Mouse (Mus musculus) liver, postnatal 0 days (tissue): ENCODE results near the gene 9330159F19Rik. TPM values are rescaled to one million over a fixed set of nuclear protein-coding genes. Genes with fewer than 3 reads are reported as not detected.

ENCODE experiments used
- ATAC-seq: fragments of 200-750 bp; cut with Nextera tagmentation; 2 replicates; pipeline ENCODE4 v1.8.0; 2017; ENCODE audit warnings: mild to moderate bottlenecking, moderate library complexity
- DNase-seq: peaks from one replicate; pipeline ENCODE4 v3.0.0-alpha.2; 2016
- H3K27ac ChIP-seq: fragments of 300-500 bp; sonication (generic); 2 replicates; pipeline ENCODE4 v1.5.1; 2014; ENCODE audit warnings: antibody characterized with exemption, moderate library complexity, mild to moderate bottlenecking, low read depth
- H3K27me3 ChIP-seq: fragments of 300-500 bp; sonication (generic); 2 replicates; pipeline ENCODE4 v1.6.1; 2014; ENCODE audit warnings: low read length, control low read depth, mixed read lengths; ENCODE audit not compliant: insufficient read depth
- H3K36me3 ChIP-seq: fragments of 300-500 bp; sonication (generic); replicated peaks from 2 replicates; pipeline ENCODE4 v1.6.1; 2014; ENCODE audit warnings: mild to moderate bottlenecking, control low read depth, low read length, moderate library complexity, mixed read lengths; ENCODE audit not compliant: insufficient read depth
- H3K4me1 ChIP-seq: fragments of 300-500 bp; sonication (generic); 2 replicates; pipeline ENCODE4 v1.6.1; 2014; ENCODE audit warnings: antibody characterized with exemption, mild to moderate bottlenecking, control low read depth; ENCODE audit not compliant: insufficient read depth
- H3K4me2 ChIP-seq: fragments of 300-500 bp; sonication (generic); 2 replicates; pipeline ENCODE4 v1.6.1; 2014; ENCODE audit warnings: low read depth, mild to moderate bottlenecking, low read length, moderate library complexity, mixed read lengths
- H3K4me3 ChIP-seq: fragments of 300-500 bp; sonication (generic); 2 replicates; pipeline ENCODE4 v1.5.1; 2014; ENCODE audit warnings: low read depth, low read length
- H3K9ac ChIP-seq: fragments of 300-500 bp; sonication (generic); replicated peaks from 2 replicates; pipeline ENCODE4 v1.6.1; 2014; ENCODE audit warnings: mild to moderate bottlenecking, moderate library complexity
- H3K9me3 ChIP-seq: fragments of 300-500 bp; sonication (generic); 2 replicates; pipeline ENCODE4 v1.6.1; 2016; ENCODE audit warnings: mild to moderate bottlenecking, control low read depth, low read length, mixed read lengths
- CTCF ChIP-seq: sonication (generic); IDR thresholded peaks from 2 replicates; pipeline ENCODE4 v1.5.1; 2016; ENCODE audit warnings: antibody characterized with exemption, low read depth
- EP300 ChIP-seq: IDR thresholded peaks from 2 replicates; pipeline ENCODE4 v1.6.1; 2016; ENCODE audit warnings: antibody characterized with exemption, low read depth, mild to moderate bottlenecking
- WGBS: fragments of 180-500 bp; shearing (Covaris S2); extraction: QIAGEN DNeasy Blood & Tissue Kit; methylation state at CpG from one replicate; pipeline ENCODE4 v1.1.7; 2014; ENCODE audit not compliant: insufficient replicate concordance; 5-methylcytosine and 5-hydroxymethylcytosine counted together
- polyA plus RNA-seq: library from polyadenylated mRNA; unstranded; fragments of >200 nt; fragmentation: Nextera tagmentation; extraction: Ambion mirVana; gene quantifications from 2 replicates; pipeline ENCODE4 v1.2.1, GENCODE M21; 2015

9330159F19Rik gene
- polyA plus RNA-seq, 1 experiment from 2014 or later = not detected

DNA sequence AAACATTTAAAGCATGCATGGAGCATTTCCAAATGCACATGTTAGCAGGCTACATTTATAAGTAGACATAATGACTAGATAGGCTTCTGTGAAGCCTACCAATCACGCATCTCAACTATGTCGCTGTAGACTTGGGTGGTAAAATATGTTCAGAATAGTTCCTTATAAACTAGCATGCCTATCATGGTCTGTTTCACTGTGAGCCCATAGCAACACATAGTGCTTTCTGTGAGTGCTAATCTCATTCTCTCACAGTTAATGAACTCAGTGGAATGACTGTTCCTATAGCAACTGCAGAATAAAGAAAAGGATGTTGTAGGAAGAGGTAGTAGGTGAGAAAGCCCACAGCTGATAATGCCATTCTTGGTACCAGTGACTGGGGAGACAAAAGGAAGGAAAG lies 30.4 kb upstream of the 9330159F19Rik start:
- ATAC-seq (no peak), DNase-seq (no peak)
- no peaks in the 10 kb centered on the region for H3K36me3 ChIP-seq
- H3K4me3 ChIP-seq = no peak overlapping the region
- H3K27ac ChIP-seq = no peak overlapping the region
- H3K4me1 ChIP-seq = no peaks in the 10 kb centered on the region
- H3K27me3 ChIP-seq = no peaks in the 10 kb centered on the region
- TF ChIP-seq EP300 = no peak
- no peak for TF ChIP-seq CTCF
- 81% methylated on average over 2 of the region's 2 CpGs for WGBS
- no peaks in the 10 kb centered on the region for H3K9me3 ChIP-seq
- no peak overlapping the region for H3K9ac ChIP-seq
- no peak overlapping the region for H3K4me2 ChIP-seq

DNA sequence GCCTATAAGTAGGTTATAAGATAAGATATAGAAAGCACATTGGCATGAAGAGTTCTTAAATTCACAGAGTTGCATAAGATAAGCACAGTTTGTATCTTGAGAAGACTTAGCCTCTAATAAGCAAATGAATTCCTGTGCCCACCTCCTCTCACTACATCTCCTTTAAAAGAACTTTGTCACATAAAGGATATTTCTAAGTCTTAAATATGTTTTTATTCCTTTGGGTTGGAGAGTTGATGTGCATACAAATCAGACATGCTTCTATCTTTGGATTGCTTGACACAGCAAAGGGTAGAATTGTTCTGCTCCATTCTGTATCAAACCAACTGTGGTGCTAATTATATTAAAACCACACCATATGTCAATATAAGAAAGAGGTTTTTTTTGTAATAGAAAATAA lies 17.6 kb upstream of the 9330159F19Rik start:
- Histone ChIP-seq H3K4me1 (no peaks in the 10 kb centered on the region), H3K4me2 (no peak overlapping the region), H3K9me3 (0 out of 2 replicates have a peak, but pooled peaks cover 3% of the 10 kb centered on the region), H3K27me3 (no peaks in the 10 kb centered on the region), H3K4me3 (no peak overlapping the region), H3K36me3 (no peaks in the 10 kb centered on the region), H3K9ac (no peak overlapping the region), H3K27ac (no peak overlapping the region)
- DNase-seq = no peak
- TF ChIP-seq CTCF (no peak), EP300 (no peak)
- no peak for ATAC-seq

DNA sequence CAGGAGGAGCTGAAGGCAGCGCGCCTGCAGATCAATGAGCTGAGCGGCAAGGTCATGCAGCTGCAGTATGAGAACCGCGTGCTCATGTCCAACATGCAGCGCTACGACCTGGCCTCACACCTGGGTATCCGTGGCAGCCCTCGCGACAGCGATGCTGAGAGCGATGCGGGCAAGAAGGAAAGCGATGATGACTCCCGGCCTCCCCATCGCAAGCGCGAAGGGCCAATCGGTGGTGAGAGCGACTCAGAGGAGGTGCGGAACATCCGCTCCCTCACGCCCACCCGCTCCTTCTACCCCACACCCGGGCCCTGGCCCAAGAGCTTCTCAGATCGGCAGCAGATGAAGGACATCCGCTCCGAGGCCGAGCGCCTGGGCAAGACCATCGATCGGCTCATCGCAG lies 14.6 kb upstream of the 9330159F19Rik start:
- 0 out of 2 replicates have a peak, but pooled peaks cover 3% of the 10 kb centered on the region for H3K9me3 ChIP-seq
- no peaks in the 10 kb centered on the region for H3K27me3 ChIP-seq
- H3K4me3 ChIP-seq = no peak overlapping the region
- H3K4me1 ChIP-seq = no peaks in the 10 kb centered on the region
- TF ChIP-seq CTCF (no peak), EP300 (no peak)
- WGBS = 93% methylated on average over 31 of the region's 33 CpGs
- H3K9ac ChIP-seq = no peak overlapping the region
- ATAC-seq (no peak), DNase-seq (no peak)
- H3K27ac ChIP-seq = no peak overlapping the region
- no peaks in the 10 kb centered on the region for H3K36me3 ChIP-seq
- no peak overlapping the region for H3K4me2 ChIP-seq

DNA sequence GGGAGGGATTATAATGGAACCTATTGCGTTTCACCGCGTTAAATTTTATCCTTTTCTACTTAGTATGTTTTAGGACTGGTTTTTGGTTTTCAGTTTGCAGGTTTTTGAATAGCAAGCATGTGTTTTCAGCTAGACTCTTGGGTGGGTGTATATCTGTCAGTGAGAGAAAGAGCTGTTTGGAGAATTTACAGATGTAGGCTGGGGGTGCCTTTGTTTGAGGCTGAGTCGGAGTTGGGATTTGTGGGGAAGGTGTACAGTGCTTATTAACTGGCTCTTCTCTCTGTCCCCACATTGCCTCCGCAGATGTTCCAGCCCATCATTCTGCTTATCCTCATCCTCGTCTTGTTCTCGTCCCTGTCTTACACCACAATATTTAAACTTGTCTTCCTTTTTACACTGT lies 12.8 kb upstream of the 9330159F19Rik start, which contains the start of gene Gm49353:
Gm49353 (plus strand) TSS at position 313 of the 400 bp plus-strand sequence.
- H3K36me3 ChIP-seq = no peaks in the 10 kb centered on the region
- 75% methylated on average over 7 of the region's 7 CpGs for WGBS
- no peak within 1 kb of the TSS for H3K9ac ChIP-seq
- DNase-seq (no peak), ATAC-seq (no peak)
- no peaks in the 10 kb centered on the region for H3K4me1 ChIP-seq
- no peak within 1 kb of the TSS for H3K4me2 ChIP-seq
- H3K27me3 ChIP-seq = no peaks in the 10 kb centered on the region
- no peak for TF ChIP-seq EP300
- TF ChIP-seq CTCF = no peak
- H3K9me3 ChIP-seq = 0 out of 2 replicates have a peak, but pooled peaks cover 3% of the 10 kb centered on the region
- H3K27ac ChIP-seq = no peak within 1 kb of the TSS
- H3K4me3 ChIP-seq = no peak within 1 kb of the TSS

DNA sequence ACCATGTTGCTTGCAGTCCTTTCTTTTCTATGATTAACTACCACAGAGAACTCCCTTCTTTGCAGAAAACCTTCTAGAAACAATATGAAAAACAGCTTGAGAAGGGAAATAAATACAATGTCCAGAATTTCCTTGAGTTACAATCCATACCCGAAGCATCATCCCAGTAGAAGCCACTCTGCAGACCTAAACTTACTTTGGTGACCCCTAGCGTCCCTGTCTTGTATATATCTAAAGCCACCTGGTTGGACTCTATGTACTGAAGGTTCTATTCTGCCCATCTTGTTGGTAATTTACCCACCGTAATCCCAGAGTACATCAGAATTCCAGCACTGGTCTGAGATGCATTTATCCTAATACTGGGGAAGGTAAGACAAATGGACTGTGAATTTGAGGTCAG lies 11.6 kb upstream of the 9330159F19Rik start:
- Histone ChIP-seq H3K36me3 (no peaks in the 10 kb centered on the region), H3K4me2 (no peak overlapping the region), H3K9ac (no peak overlapping the region), H3K4me1 (no peaks in the 10 kb centered on the region), H3K27me3 (no peaks in the 10 kb centered on the region), H3K4me3 (no peak overlapping the region), H3K27ac (no peak overlapping the region), H3K9me3 (0 out of 2 replicates have a peak, but pooled peaks cover 3% of the 10 kb centered on the region)
- no peak for TF ChIP-seq EP300
- TF ChIP-seq CTCF = no peak
- 60% methylated on average over 3 of the region's 3 CpGs for WGBS
- DNase-seq (no peak), ATAC-seq (no peak)

DNA sequence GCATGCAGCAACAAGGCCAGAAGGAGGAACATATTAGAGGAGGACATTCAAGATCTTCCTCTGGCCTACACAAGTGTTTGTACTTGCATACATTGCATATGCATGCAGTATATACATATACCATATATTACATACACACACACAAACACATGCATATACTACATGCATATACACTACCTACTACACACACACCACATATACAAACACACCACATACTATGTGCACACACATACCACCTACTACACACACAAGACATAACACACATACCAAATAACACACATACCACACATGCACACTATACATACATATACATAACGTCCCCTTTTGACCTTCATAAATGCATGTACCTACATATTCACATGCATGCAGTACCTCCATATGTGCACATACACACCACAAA lies 10.8 kb upstream of the 9330159F19Rik start:
- TF ChIP-seq EP300 (no peak), CTCF (no peak)
- 0 out of 2 replicates have a peak, but pooled peaks cover 3% of the 10 kb centered on the region for H3K9me3 ChIP-seq
- no peak overlapping the region for H3K4me3 ChIP-seq
- ATAC-seq (no peak), DNase-seq (no peak)
- WGBS = 83% methylated on average over 1 of the region's 1 CpGs
- no peaks in the 10 kb centered on the region for H3K36me3 ChIP-seq
- H3K27ac ChIP-seq = no peak overlapping the region
- H3K4me2 ChIP-seq = no peak overlapping the region
- H3K9ac ChIP-seq = no peak overlapping the region
- no peaks in the 10 kb centered on the region for H3K27me3 ChIP-seq
- H3K4me1 ChIP-seq = no peaks in the 10 kb centered on the region

DNA sequence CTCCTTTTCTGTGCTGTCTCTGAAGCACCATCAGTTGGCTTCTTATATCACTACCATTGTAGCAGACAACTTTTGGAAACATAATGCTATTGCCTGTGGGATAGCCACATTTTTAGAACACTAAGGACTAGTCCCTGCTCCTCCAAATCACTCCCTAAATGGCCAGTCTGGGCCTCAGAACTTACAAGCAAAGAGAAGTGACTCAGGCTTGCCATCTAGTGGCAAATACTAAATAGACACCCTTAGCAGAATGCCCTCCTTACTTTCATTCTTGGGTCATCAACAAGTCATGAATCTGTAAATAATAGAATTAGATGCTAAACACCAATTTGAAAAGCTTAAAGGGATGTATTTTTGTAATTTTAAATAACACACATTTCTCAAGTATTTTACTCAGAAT lies 4.7 kb upstream of the 9330159F19Rik start:
- no peaks in the 10 kb centered on the region for H3K9me3 ChIP-seq
- TF ChIP-seq EP300 (no peak), CTCF (peak; percentile 62)
- no peak overlapping the region for H3K27ac ChIP-seq
- no peaks in the 10 kb centered on the region for H3K4me1 ChIP-seq
- H3K27me3 ChIP-seq = no peaks in the 10 kb centered on the region
- no peaks in the 10 kb centered on the region for H3K36me3 ChIP-seq
- no peak overlapping the region for H3K4me2 ChIP-seq
- H3K4me3 ChIP-seq = no peak overlapping the region
- ATAC-seq = no peak
- no peak for DNase-seq
- H3K9ac ChIP-seq = no peak overlapping the region
